Mouse (Mus musculus) erythroblast, embryonic 14.5 days (primary cell): ENCODE results near the gene Arhgef28.

ENCODE experiments used
- GATA1 ChIP-seq: IDR thresholded peaks from 2 replicates; pipeline ENCODE4 v1.6.1; 2012; ENCODE audit warnings: low read length, inconsistent platforms, mixed read lengths
- TAL1 ChIP-seq: IDR thresholded peaks from 3 replicates; pipeline ENCODE4 v1.6.1; 2012; ENCODE audit warnings: low read length, inconsistent platforms, mixed read lengths

- TF ChIP-seq GATA1, result no peak
- TF ChIP-seq TAL1, result no peak
Measured at GRCm38 (mm10) chr13:98205111-98205510, 1.1 kb downstream of the Arhgef28 start.
